Mouse (Mus musculus): ENCODE measurements around the gene Gnao1.

Gnao1 gene

GRCm38 (mm10) chr8:94011076-94012012 is 201.6 kb downstream of the Gnao1 start:
- peak; percentile 62 for DNase-seq

GRCm38 (mm10) chr8:94012013-94012951 is 202.5 kb downstream of the Gnao1 start, which contains the start of gene Amfr:
Gene Amfr, minus strand, starts transcription at chr8:94012842.
- peak; percentile 83 for DNase-seq

DNA sequence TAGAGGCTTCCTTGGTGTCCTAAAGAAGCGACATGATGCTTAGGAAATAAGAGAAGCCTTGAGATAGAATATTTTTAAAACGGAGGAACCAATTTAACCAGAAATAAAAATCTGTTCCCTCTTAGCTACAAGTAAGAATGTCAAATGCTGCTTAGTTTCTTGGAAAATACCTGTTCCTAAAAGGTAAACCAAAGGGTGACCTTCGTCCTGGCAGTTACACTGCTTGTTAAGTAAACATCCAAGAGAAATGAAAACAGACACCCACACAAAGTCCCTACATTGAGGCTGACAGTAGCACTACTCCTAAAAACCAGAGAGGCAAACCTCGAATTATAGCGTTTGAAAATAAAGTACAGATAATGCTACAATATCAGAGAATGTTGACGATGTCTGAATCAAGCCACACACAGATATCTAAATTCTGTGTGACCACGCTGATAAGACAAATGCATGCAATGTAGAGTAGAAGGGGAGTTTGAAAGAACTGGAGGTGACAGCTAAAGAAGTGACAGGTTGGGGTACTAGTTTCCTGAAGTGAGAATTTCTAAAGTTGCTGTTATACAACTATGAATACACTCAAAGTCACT is 203.4 kb downstream of the Gnao1 start:
- no peak for DNase-seq

All from liver (tissue).